Mouse (Mus musculus) E14TG2a.4 (cell line): ENCODE data around the gene Tnpo2.

Experiments
- H3K27me3 ChIP-seq: 2 replicates; pipeline ENCODE4 v1.6.1; 2014; ENCODE audit warnings: low read length, control low read depth; ENCODE audit not compliant: insufficient read depth
- H3K36me3 ChIP-seq: 2 replicates; pipeline ENCODE4 v1.6.1; 2014; ENCODE audit warnings: low read length, control low read depth; ENCODE audit not compliant: insufficient read depth
- H3K4me1 ChIP-seq: replicated peaks from 2 replicates; pipeline ENCODE4 v1.6.1; 2014; ENCODE audit warnings: low read depth, low read length, control low read depth
- H3K4me3 ChIP-seq: replicated peaks from 2 replicates; pipeline ENCODE4 v1.5.1; 2014; ENCODE audit warnings: mild to moderate bottlenecking, low read length
- H3K9me3 ChIP-seq: 2 replicates; pipeline ENCODE4 v1.6.1; 2014; ENCODE audit warnings: low read length, control low read depth
- CTCF ChIP-seq: conservative IDR thresholded peaks from 2 replicates; pipeline ENCODE4 v1.5.1; 2014; ENCODE audit warnings: low read length
- NANOG ChIP-seq: IDR thresholded peaks from 2 replicates; pipeline ENCODE4 v1.6.1; 2014; ENCODE audit warnings: borderline replicate concordance, low read length, mixed read lengths
- POU5F1 ChIP-seq: IDR thresholded peaks from 2 replicates; pipeline ENCODE4 v1.6.1; 2014; ENCODE audit warnings: low read length, borderline replicate concordance

Tnpo2 gene

DNA sequence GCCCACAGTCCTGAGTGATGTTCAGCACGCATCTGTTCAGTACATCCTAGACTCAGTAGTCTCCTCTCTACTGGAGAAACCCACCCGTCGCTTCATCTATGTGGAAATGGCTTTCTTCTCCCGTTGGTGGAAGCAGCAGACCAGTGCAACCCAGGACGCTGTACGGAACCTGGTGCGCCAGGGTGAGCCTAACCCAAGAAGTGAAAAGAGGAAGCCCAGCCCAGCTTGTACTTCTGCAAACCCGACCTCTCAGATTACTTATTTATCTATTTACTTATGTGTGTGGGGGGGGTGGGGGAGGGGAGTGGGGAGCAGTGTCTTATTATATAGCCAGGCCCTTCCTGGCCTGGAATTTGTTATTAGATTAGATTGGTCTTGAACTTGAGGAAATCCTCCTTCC, 47.9 kb downstream of the Tnpo2 start:
- TF ChIP-seq CTCF, result no peak
- no peak for TF ChIP-seq NANOG
- no peak for TF ChIP-seq POU5F1
- peaks cover 45% of the 10 kb centered on the region for H3K36me3 ChIP-seq

DNA sequence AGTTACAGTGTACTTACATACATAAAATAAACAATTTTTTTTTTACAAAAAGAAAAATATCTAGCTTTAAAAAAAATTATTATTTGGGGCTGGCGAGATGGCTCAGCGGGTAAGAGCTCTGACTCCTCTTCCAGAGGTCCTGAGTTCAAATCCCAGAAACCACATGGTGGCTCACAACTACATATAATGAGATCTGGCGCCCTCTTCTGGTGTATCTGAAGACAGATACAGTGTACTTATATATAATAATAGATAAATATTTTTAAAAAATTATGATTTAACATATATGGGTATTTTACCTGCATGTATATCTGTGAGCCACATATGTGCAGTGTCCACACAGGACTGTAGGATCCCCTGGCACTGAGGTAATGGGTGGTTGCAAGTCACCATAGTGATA, 49.5 kb downstream of the Tnpo2 start:
- no peaks in the 10 kb centered on the region for H3K27me3 ChIP-seq
- peaks cover 49% of the 10 kb centered on the region for H3K36me3 ChIP-seq
- no peak overlapping the region for H3K4me3 ChIP-seq
- H3K4me1 ChIP-seq, result peaks cover 31% of the 10 kb centered on the region
- TF ChIP-seq CTCF (no peak), NANOG (no peak), POU5F1 (no peak)
- no peaks in the 10 kb centered on the region for H3K9me3 ChIP-seq

More for the DNA sequence above, 47.9 kb downstream of the Tnpo2 start:
- H3K4me3 ChIP-seq, result peak overlapping the region; percentile 89; the same call in 1 of the 2 replicates
- no peaks in the 10 kb centered on the region for H3K27me3 ChIP-seq
- H3K4me1 ChIP-seq, result peaks cover 33% of the 10 kb centered on the region
- H3K9me3 ChIP-seq, result no peaks in the 10 kb centered on the region

GRCm38 (mm10) chr8:85088771-85089170, 52.1 kb downstream of the Tnpo2 start:
- no peaks in the 10 kb centered on the region for H3K9me3 ChIP-seq
- TF ChIP-seq CTCF (no peak), POU5F1 (no peak), NANOG (no peak)
- peaks cover 69% of the 10 kb centered on the region for H3K36me3 ChIP-seq
- H3K4me3 ChIP-seq, result no peak overlapping the region
- peaks cover 22% of the 10 kb centered on the region for H3K4me1 ChIP-seq
- H3K27me3 ChIP-seq, result no peaks in the 10 kb centered on the region

GRCm38 (mm10) chr8:85090856-85091255, 54.1 kb downstream of the Tnpo2 start:
- Histone ChIP-seq H3K9me3 (no peaks in the 10 kb centered on the region), H3K27me3 (no peaks in the 10 kb centered on the region), H3K4me3 (no peak overlapping the region), H3K4me1 (peaks cover 18% of the 10 kb centered on the region), H3K36me3 (peaks cover 75% of the 10 kb centered on the region)
- no peak for TF ChIP-seq CTCF
- TF ChIP-seq POU5F1, result no peak
- TF ChIP-seq NANOG, result no peak

DNA sequence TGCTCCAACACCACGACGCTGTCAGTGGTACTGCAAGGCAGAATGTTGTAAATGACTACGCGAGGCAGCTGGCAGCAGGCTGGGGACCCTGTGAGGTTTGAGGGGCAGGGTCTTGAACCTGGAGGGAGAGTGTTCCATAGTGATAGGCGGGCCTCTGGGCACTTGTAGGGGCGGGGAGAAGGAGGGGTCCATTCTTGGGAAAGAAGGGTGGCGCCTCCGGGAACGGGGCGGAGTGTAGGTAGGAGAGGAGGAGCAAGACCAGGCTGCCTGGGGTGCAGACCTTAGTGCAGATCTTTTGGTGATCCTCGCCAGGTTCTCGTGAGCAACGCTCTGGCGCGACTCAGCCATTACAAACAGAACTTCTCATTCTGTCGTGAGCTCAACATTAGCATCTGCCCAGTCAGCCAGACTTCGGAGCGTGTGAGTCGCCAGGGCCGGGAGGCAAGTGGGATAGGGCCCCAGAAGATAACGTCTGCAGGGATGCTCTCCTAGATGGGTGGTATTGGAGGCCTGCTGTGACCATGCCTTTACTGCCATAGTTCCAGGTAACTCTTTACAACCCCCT, 54.9 kb downstream of the Tnpo2 start:
- H3K9me3 ChIP-seq, result no peaks in the 10 kb centered on the region
- peaks cover 79% of the 10 kb centered on the region for H3K36me3 ChIP-seq
- H3K4me1 ChIP-seq, result peaks cover 25% of the 10 kb centered on the region
- peak overlapping the region; percentile 51; the same call in 1 of the 2 replicates for H3K4me3 ChIP-seq
- TF ChIP-seq NANOG, result no peak
- TF ChIP-seq CTCF, result no peak
- no peak for TF ChIP-seq POU5F1
- no peaks in the 10 kb centered on the region for H3K27me3 ChIP-seq

- Histone ChIP-seq H3K36me3 (peaks cover 71% of the 10 kb centered on the region), H3K4me1 (peaks cover 30% of the 10 kb centered on the region), H3K27me3 (no peaks in the 10 kb centered on the region), H3K9me3 (no peaks in the 10 kb centered on the region), H3K4me3 (no peak overlapping the region)
- TF ChIP-seq POU5F1 (no peak), CTCF (no peak), NANOG (no peak)
Observed at GRCm38 (mm10) chr8:85095051-85095450, 58.3 kb downstream of the Tnpo2 start.

- Histone ChIP-seq H3K4me1 (peaks cover 30% of the 10 kb centered on the region), H3K27me3 (no peaks in the 10 kb centered on the region), H3K4me3 (no peak overlapping the region), H3K9me3 (no peaks in the 10 kb centered on the region), H3K36me3 (peaks cover 71% of the 10 kb centered on the region)
- TF ChIP-seq CTCF, result no peak
- no peak for TF ChIP-seq POU5F1
- no peak for TF ChIP-seq NANOG
Observed at GRCm38 (mm10) chr8:85095566-85095965, 58.9 kb downstream of the Tnpo2 start.

GRCm38 (mm10) chr8:85096196-85096595, 59.5 kb downstream of the Tnpo2 start:
- TF ChIP-seq NANOG, result no peak
- no peak for TF ChIP-seq POU5F1

GRCm38 (mm10) chr8:85096850-85097249, 60.1 kb downstream of the Tnpo2 start:
- H3K4me3 ChIP-seq, result peak overlapping the region; percentile 35; the same call in 1 of the 2 replicates
- 0 out of 2 replicates have a peak, but pooled peaks cover 3% of the 10 kb centered on the region for H3K9me3 ChIP-seq
- peaks cover 64% of the 10 kb centered on the region for H3K36me3 ChIP-seq
- peaks cover 19% of the 10 kb centered on the region for H3K4me1 ChIP-seq
- TF ChIP-seq NANOG, result no peak
- TF ChIP-seq POU5F1, result no peak
- TF ChIP-seq CTCF, result no peak
- H3K27me3 ChIP-seq, result no peaks in the 10 kb centered on the region

More at GRCm38 (mm10) chr8:85096196-85096595, 59.5 kb downstream of the Tnpo2 start:
- H3K4me3 ChIP-seq, result peak overlapping the region; percentile 35; the same call in 1 of the 2 replicates
- H3K4me1 ChIP-seq, result peaks cover 25% of the 10 kb centered on the region
- peaks cover 66% of the 10 kb centered on the region for H3K36me3 ChIP-seq
- no peaks in the 10 kb centered on the region for H3K27me3 ChIP-seq
- no peaks in the 10 kb centered on the region for H3K9me3 ChIP-seq
